Mouse (Mus musculus): ENCODE results near the gene Tmigd3. TPM values are rescaled to one million over a fixed set of nuclear protein-coding genes. Genes with fewer than 3 reads are reported as not detected.
"Not testable (repeated sequence)": the region's sequence is repeated elsewhere in the genome, so short reads cannot be mapped to it uniquely, and the experiment has no call there.

Gene Tmigd3
- polyA plus RNA-seq, 1 experiment from 2014 or later = not detected

GRCm38 (mm10) chr3:105904721-105905120, 34.0 kb downstream of the Tmigd3 start:
- Histone ChIP-seq H3K27me3 (ENCODE audit: control insufficient read depth, insufficient read depth, low read depth, low read length) (no peaks in the 10 kb centered on the region), H3K36me3 (ENCODE audit: control insufficient read depth, insufficient read depth, low read length) (no peaks in the 10 kb centered on the region), H3K9me3 (ENCODE audit: control insufficient read depth, low read length) (no peaks in the 10 kb centered on the region), H3K4me3 (ENCODE audit: low read length) (no peak overlapping the region), H3K4me2 (ENCODE audit: low read depth, low read length) (no peak overlapping the region), H3K4me1 (replicated peaks; ENCODE audit: control insufficient read depth, insufficient read depth, low read length) (no peaks in the 10 kb centered on the region), H3K9ac (ENCODE audit: low read length) (no peak overlapping the region), H3K27ac (ENCODE audit: low read length) (no peak overlapping the region)
- ATAC-seq (ENCODE audit: low read depth) = no peak
- 88% methylated on average over 9 of the region's 9 CpGs for WGBS

- no peak overlapping the region for H3K9ac ChIP-seq (ENCODE audit: low read length)
- no peaks in the 10 kb centered on the region for H3K27me3 ChIP-seq (ENCODE audit: control insufficient read depth, insufficient read depth, low read depth, low read length)
- 30% methylated on average over 9 of the region's 9 CpGs for WGBS
- H3K4me1 ChIP-seq (replicated peaks; ENCODE audit: control insufficient read depth, insufficient read depth, low read length) = no peaks in the 10 kb centered on the region; the same call in 1 of the 2 replicates
- H3K4me2 ChIP-seq (ENCODE audit: low read depth, low read length) = no peak overlapping the region
- no peak overlapping the region for H3K27ac ChIP-seq (ENCODE audit: low read length)
- no peak for ATAC-seq (ENCODE audit: low read depth)
- no peaks in the 10 kb centered on the region for H3K9me3 ChIP-seq (ENCODE audit: control insufficient read depth, low read length)
- no peaks in the 10 kb centered on the region for H3K36me3 ChIP-seq (ENCODE audit: control insufficient read depth, insufficient read depth, low read length)
- H3K4me3 ChIP-seq (ENCODE audit: low read length) = no peak overlapping the region
Measured at GRCm38 (mm10) chr3:105907956-105908655, 37.4 kb downstream of the Tmigd3 start.

- WGBS = 92% methylated on average over 4 of the region's 4 CpGs
- H3K27me3 ChIP-seq (ENCODE audit: control insufficient read depth, insufficient read depth, low read depth, low read length) = no peaks in the 10 kb centered on the region
- no peaks in the 10 kb centered on the region for H3K9me3 ChIP-seq (ENCODE audit: control insufficient read depth, low read length)
- peaks cover 3% of the 10 kb centered on the region; the same call in 1 of the 2 replicates for H3K4me1 ChIP-seq (replicated peaks; ENCODE audit: control insufficient read depth, insufficient read depth, low read length)
- H3K36me3 ChIP-seq (ENCODE audit: control insufficient read depth, insufficient read depth, low read length) = no peaks in the 10 kb centered on the region
- no peak overlapping the region for H3K9ac ChIP-seq (ENCODE audit: low read length)
- H3K4me2 ChIP-seq (ENCODE audit: low read depth, low read length) = no peak overlapping the region
- H3K27ac ChIP-seq (ENCODE audit: low read length) = no peak overlapping the region
- no peak for ATAC-seq (ENCODE audit: low read depth)
- H3K4me3 ChIP-seq (ENCODE audit: low read length) = no peak overlapping the region
Measured at GRCm38 (mm10) chr3:105908976-105909375, 38.3 kb downstream of the Tmigd3 start.

GRCm38 (mm10) chr3:105910519-105911190, 40.0 kb downstream of the Tmigd3 start:
- no peak overlapping the region for H3K4me3 ChIP-seq (ENCODE audit: low read length)
- no peaks in the 10 kb centered on the region for H3K27me3 ChIP-seq (ENCODE audit: control insufficient read depth, insufficient read depth, low read depth, low read length)
- no peak overlapping the region for H3K4me2 ChIP-seq (ENCODE audit: low read depth, low read length)
- WGBS = 71% methylated on average over 11 of the region's 11 CpGs
- H3K4me1 ChIP-seq (replicated peaks; ENCODE audit: control insufficient read depth, insufficient read depth, low read length) = peaks cover 11% of the 10 kb centered on the region; the same call in 1 of the 2 replicates
- no peaks in the 10 kb centered on the region for H3K36me3 ChIP-seq (ENCODE audit: control insufficient read depth, insufficient read depth, low read length)
- H3K9ac ChIP-seq (ENCODE audit: low read length) = no peak overlapping the region
- no peaks in the 10 kb centered on the region for H3K9me3 ChIP-seq (ENCODE audit: control insufficient read depth, low read length)
- H3K27ac ChIP-seq (ENCODE audit: low read length) = no peak overlapping the region
- ATAC-seq (ENCODE audit: low read depth) = no peak

- no peak for ATAC-seq (ENCODE audit: low read depth)
- 38% methylated on average over 9 of the region's 9 CpGs for WGBS
- Histone ChIP-seq H3K27me3 (ENCODE audit: control insufficient read depth, insufficient read depth, low read depth, low read length) (no peaks in the 10 kb centered on the region), H3K27ac (ENCODE audit: low read length) (no peak overlapping the region), H3K9me3 (ENCODE audit: control insufficient read depth, low read length) (no peaks in the 10 kb centered on the region), H3K36me3 (ENCODE audit: control insufficient read depth, insufficient read depth, low read length) (no peaks in the 10 kb centered on the region), H3K4me1 (replicated peaks; ENCODE audit: control insufficient read depth, insufficient read depth, low read length) (peaks cover 11% of the 10 kb centered on the region; the same call in 1 of the 2 replicates), H3K9ac (ENCODE audit: low read length) (no peak overlapping the region), H3K4me3 (ENCODE audit: low read length) (no peak overlapping the region), H3K4me2 (ENCODE audit: low read depth, low read length) (no peak overlapping the region)
Measured at GRCm38 (mm10) chr3:105912097-105912880, 41.6 kb downstream of the Tmigd3 start.

- Histone ChIP-seq H3K27ac (ENCODE audit: low read length) (peak overlapping the region; percentile 49), H3K36me3 (ENCODE audit: control insufficient read depth, insufficient read depth, low read length) (no peaks in the 10 kb centered on the region), H3K9me3 (ENCODE audit: control insufficient read depth, low read length) (no peaks in the 10 kb centered on the region), H3K9ac (ENCODE audit: low read length) (0 out of 2 replicates have a peak overlapping the region, but pooled peaks have one; percentile 14), H3K27me3 (ENCODE audit: control insufficient read depth, insufficient read depth, low read depth, low read length) (no peaks in the 10 kb centered on the region), H3K4me3 (ENCODE audit: low read length) (no peak overlapping the region), H3K4me1 (replicated peaks; ENCODE audit: control insufficient read depth, insufficient read depth, low read length) (peaks cover 11% of the 10 kb centered on the region; the same call in 1 of the 2 replicates), H3K4me2 (ENCODE audit: low read depth, low read length) (peak overlapping the region; percentile 13; the same call in 1 of the 2 replicates)
- ATAC-seq (ENCODE audit: low read depth) = 0 out of 2 replicates have a peak, but pooled peaks have one; percentile 20
- WGBS = 22% methylated on average over 10 of the region's 10 CpGs
Measured at GRCm38 (mm10) chr3:105913839-105914681, 43.4 kb downstream of the Tmigd3 start.

- Histone ChIP-seq H3K4me1 (replicated peaks; ENCODE audit: control insufficient read depth, insufficient read depth, low read length) (peaks cover 11% of the 10 kb centered on the region; the same call in 1 of the 2 replicates), H3K27me3 (ENCODE audit: control insufficient read depth, insufficient read depth, low read depth, low read length) (no peaks in the 10 kb centered on the region), H3K4me3 (ENCODE audit: low read length) (no peak overlapping the region), H3K9ac (ENCODE audit: low read length) (no peak overlapping the region), H3K4me2 (ENCODE audit: low read depth, low read length) (no peak overlapping the region), H3K27ac (ENCODE audit: low read length) (peak overlapping the region; percentile 42; the same call in 1 of the 2 replicates), H3K9me3 (ENCODE audit: control insufficient read depth, low read length) (no peaks in the 10 kb centered on the region), H3K36me3 (ENCODE audit: control insufficient read depth, insufficient read depth, low read length) (no peaks in the 10 kb centered on the region)
- WGBS = 12% methylated on average over 1 of the region's 1 CpGs
- ATAC-seq (ENCODE audit: low read depth) = peak; percentile 87
Measured at GRCm38 (mm10) chr3:105915281-105915680, 44.6 kb downstream of the Tmigd3 start.

GRCm38 (mm10) chr3:105916455-105916854, 45.8 kb downstream of the Tmigd3 start:
- H3K9me3 ChIP-seq (ENCODE audit: control insufficient read depth, low read length); H3K9ac ChIP-seq (ENCODE audit: low read length); H3K36me3 ChIP-seq (ENCODE audit: control insufficient read depth, insufficient read depth, low read length); H3K27ac ChIP-seq (ENCODE audit: low read length); H3K27me3 ChIP-seq (ENCODE audit: control insufficient read depth, insufficient read depth, low read depth, low read length); H3K4me3 ChIP-seq (ENCODE audit: low read length); ATAC-seq (ENCODE audit: low read depth); H3K4me2 ChIP-seq (ENCODE audit: low read depth, low read length): not testable (repeated sequence)
- H3K4me1 ChIP-seq (replicated peaks; ENCODE audit: control insufficient read depth, insufficient read depth, low read length) = peaks cover 11% of the 10 kb centered on the region; the same call in 1 of the 2 replicates
